Mouse (Mus musculus) thymus, adult 18-20 months (tissue): ENCODE measurements at regions not wholly inside any gene's neighbourhood (a gene's known extent, or its start where the extent isn't known, plus 50 kb on each side); places are given as distances from the start of the nearest gene placed in this dataset.
"Not testable (repeated sequence)": the region's sequence is repeated elsewhere in the genome, so short reads cannot be mapped to it uniquely, and the experiment has no call there.

ENCODE experiments used
- DNase-seq, 2 experiments: peaks; one replicate each; pipeline ENCODE4 v3.0.0; 2022; ENCODE audit warnings: mixed read lengths in 2 of 2

- no peak for DNase-seq
Measured at GRCm38 (mm10) chr8:24386462-24386861, 339.2 kb downstream of the Adam3 start.

- no peak for DNase-seq
Measured at GRCm38 (mm10) chr8:24383963-24384435, 341.7 kb downstream of the Adam3 start.

- DNase-seq: no peak
Measured at GRCm38 (mm10) chr8:24383130-24383962, 342.3 kb downstream of the Adam3 start.

GRCm38 (mm10) chr8:24381666-24382253, 343.9 kb downstream of the Adam3 start:
- DNase-seq: no peak

- no peak for DNase-seq
Measured at GRCm38 (mm10) chr8:24378070-24378469, 347.6 kb downstream of the Adam3 start.

- not testable (repeated sequence) for DNase-seq
Measured at GRCm38 (mm10) chr8:24376846-24377245, 348.8 kb downstream of the Adam3 start.

GRCm38 (mm10) chr8:24374503-24374902, 351.1 kb downstream of the Adam3 start:
- no peak for DNase-seq

- no peak for DNase-seq
Measured at GRCm38 (mm10) chr8:24372068-24372467, 353.6 kb downstream of the Adam3 start.

GRCm38 (mm10) chr8:24366000-24366399, 359.7 kb downstream of the Adam3 start:
- no peak for DNase-seq

- no peak for DNase-seq
Measured at GRCm38 (mm10) chr8:24364685-24365084, 361.0 kb downstream of the Adam3 start.

GRCm38 (mm10) chr8:24359022-24359600, 366.5 kb downstream of the Adam3 start:
- DNase-seq: no peak

- no peak for DNase-seq
Measured at GRCm38 (mm10) chr8:24355146-24355545, 370.5 kb downstream of the Adam3 start.

- DNase-seq: no peak
Measured at GRCm38 (mm10) chr8:24353842-24354241, 371.8 kb downstream of the Adam3 start.

- DNase-seq: no peak
Measured at GRCm38 (mm10) chr8:24352322-24352721, 373.3 kb downstream of the Adam3 start.

- no peak for DNase-seq
Measured at GRCm38 (mm10) chr8:24351760-24352159, 373.9 kb downstream of the Adam3 start.

- DNase-seq: no peak
Measured at GRCm38 (mm10) chr8:24346390-24347113, 379.1 kb downstream of the Adam3 start.

GRCm38 (mm10) chr8:24338694-24339093, 387.0 kb downstream of the Adam3 start:
- DNase-seq: no peak

- no peak for DNase-seq
Measured at GRCm38 (mm10) chr8:24337635-24338034, 388.0 kb downstream of the Adam3 start.

- no peak for DNase-seq
Measured at GRCm38 (mm10) chr8:24335709-24336108, 389.9 kb downstream of the Adam3 start.

- no peak for DNase-seq
Measured at GRCm38 (mm10) chr8:24333705-24334104, 391.9 kb downstream of the Adam3 start.

- DNase-seq: no peak
Measured at GRCm38 (mm10) chr8:24310893-24311292, 414.8 kb downstream of the Adam3 start.

- DNase-seq: no peak
Measured at GRCm38 (mm10) chr8:24294565-24294964, 431.1 kb downstream of the Adam3 start.

- no peak for DNase-seq
Measured at GRCm38 (mm10) chr8:24287861-24288260, 437.8 kb downstream of the Adam3 start.
